Mouse (Mus musculus) kidney, adult 8-10 months (tissue): ENCODE data around the gene Rpp40.

Experiments used
- DNase-seq, 2 experiments: peaks; one replicate each; pipeline ENCODE4 v3.0.0; 2022

Gene Rpp40

DNA sequence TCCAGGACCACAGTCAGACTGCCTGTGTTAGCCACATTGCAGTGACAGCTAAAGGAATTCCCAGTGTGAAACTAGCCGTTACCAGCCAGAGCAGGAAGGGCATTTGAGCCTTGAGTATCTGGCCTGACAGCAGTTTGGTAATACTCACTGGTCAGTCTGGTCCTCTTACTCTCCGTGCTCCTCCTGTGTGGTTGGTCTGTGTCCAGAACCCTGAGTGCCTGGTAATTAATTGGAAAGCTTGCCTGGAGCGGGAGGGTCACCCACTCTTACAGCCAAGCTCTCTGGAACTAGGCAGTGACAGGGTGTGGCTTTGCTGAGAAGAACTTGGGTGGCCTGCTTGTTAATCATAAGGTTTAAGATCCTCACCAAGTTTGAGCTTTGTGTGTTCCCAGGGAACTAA, 57.5 kb downstream of the Rpp40 start:
- DNase-seq, result peak; percentile 27 to 28

DNA sequence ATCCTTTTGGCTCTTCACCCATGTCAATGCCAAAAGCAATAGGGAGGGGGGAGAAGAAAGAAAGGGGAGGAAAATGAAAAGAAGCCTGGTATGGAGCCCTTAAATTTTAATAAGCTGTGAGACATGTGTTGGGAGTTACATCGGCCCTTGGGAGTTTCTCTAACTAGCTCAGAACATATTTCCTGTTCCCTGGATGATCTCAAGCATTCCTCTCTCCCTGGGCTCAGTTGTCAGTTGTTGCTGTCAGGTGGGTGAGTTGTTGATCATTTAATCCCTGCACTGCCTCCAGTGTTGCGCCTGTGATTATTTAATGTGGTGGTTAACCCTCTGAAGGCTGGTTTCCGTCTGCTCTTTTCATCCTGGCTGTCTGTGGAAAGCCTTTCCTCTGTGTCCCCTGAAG, 60.9 kb downstream of the Rpp40 start:
- no peak for DNase-seq
